Mouse (Mus musculus) liver, adult 2 months (tissue): ENCODE data around the gene Gm12166.

Experiments used
- CTCF ChIP-seq: fragments of 200-500 bp; IDR thresholded peaks from 2 replicates; pipeline ENCODE4 v1.5.1; 2011; ENCODE audit warnings: low read depth, low read length, control low read depth
- POLR2A ChIP-seq: fragments of 200-500 bp; IDR thresholded peaks from 2 replicates; pipeline ENCODE4 v1.6.1; 2011; ENCODE audit warnings: low read length, control low read depth; ENCODE audit not compliant: insufficient read depth; ENCODE audit errors: extremely low read depth

GRCm38 (mm10) chr11:46089081-46089713 lies 37.1 kb upstream of the Gm12166 start:
- TF ChIP-seq CTCF (no peak), POLR2A (no peak)
